Mouse (Mus musculus): ENCODE measurements at regions not wholly inside any gene's neighbourhood (a gene's known extent, or its start where the extent isn't known, plus 50 kb on each side); places are given as distances from the start of the nearest gene placed in this dataset.

- DNase-seq (ENCODE audit: low spot score in 2 of 2) = no peak
Measured at GRCm38 (mm10) chrX:166980504-166980903, 228.6 kb downstream of the Tmsb4x start.

GRCm38 (mm10) chrX:166977029-166977428, 232.1 kb downstream of the Tmsb4x start:
- DNase-seq (ENCODE audit: low spot score in 2 of 2) = no peak

- no peak for DNase-seq (ENCODE audit: low spot score in 2 of 2)
Measured at GRCm38 (mm10) chrX:166971721-166972120, 237.4 kb downstream of the Tmsb4x start.

GRCm38 (mm10) chrX:166964656-166965582, 244.2 kb downstream of the Tmsb4x start:
- no peak for DNase-seq (ENCODE audit: low spot score in 2 of 2)

- no peak for DNase-seq (ENCODE audit: low spot score in 2 of 2)
Measured at GRCm38 (mm10) chrX:166952528-166953189, 256.5 kb downstream of the Tmsb4x start.

- no peak for DNase-seq (ENCODE audit: low spot score in 2 of 2)
Measured at GRCm38 (mm10) chrX:166951011-166951410, 258.1 kb downstream of the Tmsb4x start.

- no peak for DNase-seq (ENCODE audit: low spot score in 2 of 2)
Measured at GRCm38 (mm10) chrX:166945915-166946314, 263.2 kb downstream of the Tmsb4x start.

- no peak for DNase-seq (ENCODE audit: low spot score in 2 of 2)
Measured at GRCm38 (mm10) chrX:166945476-166945875, 263.6 kb downstream of the Tmsb4x start.

- no peak for DNase-seq (ENCODE audit: low spot score in 2 of 2)
Measured at GRCm38 (mm10) chrX:166933766-166934165, 275.3 kb downstream of the Tmsb4x start.

- DNase-seq (ENCODE audit: low spot score in 2 of 2) = no peak
Measured at GRCm38 (mm10) chrX:166932472-166932871, 276.6 kb downstream of the Tmsb4x start.

- no peak for DNase-seq (ENCODE audit: low spot score in 2 of 2)
Measured at GRCm38 (mm10) chrX:166931048-166931447, 278.1 kb downstream of the Tmsb4x start.

- DNase-seq (ENCODE audit: low spot score in 2 of 2) = no peak
Measured at GRCm38 (mm10) chrX:166929716-166930420, 279.2 kb downstream of the Tmsb4x start.

- no peak for DNase-seq (ENCODE audit: low spot score in 2 of 2)
Measured at GRCm38 (mm10) chrX:166915356-166915953, 293.7 kb downstream of the Tmsb4x start.

- no peak for DNase-seq (ENCODE audit: low spot score in 2 of 2)
Measured at GRCm38 (mm10) chrX:166906602-166907001, 302.5 kb downstream of the Tmsb4x start.

GRCm38 (mm10) chrX:166900761-166901160, 308.4 kb downstream of the Tmsb4x start:
- DNase-seq (ENCODE audit: low spot score in 2 of 2) = no peak

GRCm38 (mm10) chrX:166895199-166895598, 309.7 kb upstream of the Egfl6 start:
- DNase-seq (ENCODE audit: low spot score in 2 of 2) = no peak

GRCm38 (mm10) chrX:166886417-166886816, 300.9 kb upstream of the Egfl6 start:
- DNase-seq (ENCODE audit: low spot score in 2 of 2) = no peak

- no peak for DNase-seq (ENCODE audit: low spot score in 2 of 2)
Measured at GRCm38 (mm10) chrX:166869515-166869914, 284.0 kb upstream of the Egfl6 start.

GRCm38 (mm10) chrX:166867692-166868091, 282.2 kb upstream of the Egfl6 start:
- no peak for DNase-seq (ENCODE audit: low spot score in 2 of 2)

All from adrenal gland, adult 18-20 months (tissue).